8 mouse cellular contexts compared by ENCODE assay signal in the genomic region with DNA sequence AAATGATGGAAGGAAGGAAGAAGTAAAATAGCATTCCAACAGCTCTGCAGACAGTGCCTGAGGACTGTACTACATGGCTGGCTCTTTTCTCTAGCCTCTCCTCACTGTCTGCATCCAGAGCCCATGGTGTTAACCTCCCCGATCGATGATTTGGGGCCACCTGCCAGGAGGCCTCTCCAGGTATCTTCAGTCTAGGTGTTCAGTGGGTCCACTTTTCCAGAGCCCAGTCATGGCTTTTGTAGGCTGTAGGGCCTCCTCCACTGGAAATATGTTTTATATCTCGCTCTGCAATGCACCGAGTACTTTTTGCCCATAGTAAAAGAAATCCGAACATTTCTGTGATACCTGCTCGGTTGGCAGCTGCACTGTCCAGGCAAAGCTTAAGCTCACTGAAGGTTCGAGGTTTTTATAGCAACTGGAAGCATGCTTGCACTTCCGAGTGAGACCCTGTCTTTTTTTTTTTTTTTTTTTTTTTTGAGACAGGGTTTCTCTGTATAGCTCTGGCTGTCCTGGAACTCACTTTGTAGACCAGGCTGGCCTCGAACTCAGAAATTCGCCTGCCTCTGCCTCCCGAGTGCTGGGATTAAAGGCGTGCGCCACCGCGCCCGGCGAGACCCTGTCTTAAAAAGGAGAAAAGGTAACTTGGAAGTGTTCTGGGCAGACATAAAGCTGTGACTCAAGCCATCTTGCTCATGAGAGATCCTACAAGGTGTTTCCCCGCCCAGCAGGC. TPM values are rescaled to one million over a fixed set of nuclear protein-coding genes. Genes with fewer than 3 reads are reported as not detected.
DNase-seq lines count a peak whose midpoint lies in the region; ATAC-seq and TF ChIP-seq lines count a peak whose summit lies in the region.

No protein-coding gene starts in this region.

- H3K27ac ChIP-seq in heart, adult 2 months: no peak overlapping the region
- H3K27ac ChIP-seq in hindbrain, embryonic 11.5 days (ENCODE audit: low read depth, low read length): no peak overlapping the region
- H3K27ac ChIP-seq in liver, embryonic 16.5 days (ENCODE audit: low read length): no peak overlapping the region

- H3K27me3 ChIP-seq in heart, adult 2 months (ENCODE audit: control insufficient read depth, insufficient read depth, low read length): no peaks in the 10 kb centered on the region
- peaks cover 14% of the 10 kb centered on the region for H3K27me3 ChIP-seq in G1E (ENCODE audit: insufficient read depth, low read length)
- no peaks in the 10 kb centered on the region for H3K27me3 ChIP-seq in hindbrain, embryonic 11.5 days (ENCODE audit: control insufficient read depth, insufficient read depth, low read length)
- no peaks in the 10 kb centered on the region for H3K27me3 ChIP-seq in liver, embryonic 16.5 days (ENCODE audit: control insufficient read depth, insufficient read depth, low read depth, low read length)

- no peak for DNase-seq in heart, adult 2 months
- no peak for DNase-seq in heart, adult 18-20 months
- DNase-seq in G1E (ENCODE audit: low spot score): no peak
- DNase-seq in hindbrain, embryonic 11.5 days (ENCODE audit: low spot score): no peak
- DNase-seq in cerebellum, adult 9-10 months: no peak
- DNase-seq in layer of hippocampus, adult 9-11 months: no peak
- DNase-seq in adrenal gland, adult 8-10 months: no peak

- no peak for TF ChIP-seq EP300 in heart, adult 2 months (IDR thresholded peaks at IDR 0.05; ENCODE audit: insufficient read depth, low read depth, low read length)

- H3K4me1 ChIP-seq in heart, adult 2 months (ENCODE audit: control insufficient read depth, insufficient read depth, low read length): no peaks in the 10 kb centered on the region; the same call in 1 of the 2 replicates
- peaks cover 19% of the 10 kb centered on the region for H3K4me1 ChIP-seq in G1E (ENCODE audit: insufficient read depth, low read depth, low read length)
- H3K4me1 ChIP-seq in hindbrain, embryonic 11.5 days (replicated peaks; ENCODE audit: control insufficient read depth, insufficient read depth, low read length): peaks cover 3% of the 10 kb centered on the region; the same call in 1 of the 2 replicates
- H3K4me1 ChIP-seq in liver, embryonic 16.5 days (ENCODE audit: control insufficient read depth, low read depth, low read length): peaks cover 21% of the 10 kb centered on the region

- H3K36me3 ChIP-seq in heart, adult 2 months (ENCODE audit: control insufficient read depth, insufficient read depth, low read length): no peaks in the 10 kb centered on the region
- peaks cover 33% of the 10 kb centered on the region for H3K36me3 ChIP-seq in G1E (replicated peaks)
- H3K36me3 ChIP-seq in hindbrain, embryonic 11.5 days (ENCODE audit: control insufficient read depth, insufficient read depth, low read length): no peaks in the 10 kb centered on the region
- H3K36me3 ChIP-seq in liver, embryonic 16.5 days (ENCODE audit: control insufficient read depth, insufficient read depth): no peaks in the 10 kb centered on the region

- TF ChIP-seq POLR2A in heart, adult 2 months (IDR thresholded peaks at IDR 0.05; ENCODE audit: insufficient read depth, low read depth, low read length): no peak

- TF ChIP-seq CTCF in heart, adult 2 months (IDR thresholded peaks at IDR 0.05): no peak
- TF ChIP-seq CTCF in G1E (IDR thresholded peaks at IDR 0.05; ENCODE audit: low read depth, low read length): no peak

- no peak overlapping the region for H3K4me2 ChIP-seq in hindbrain, embryonic 11.5 days (replicated peaks; ENCODE audit: low read depth, low read length)
- H3K4me2 ChIP-seq in liver, embryonic 16.5 days (ENCODE audit: low read depth, low read length): peak overlapping the region; percentile 40

- intact Hi-C loops in heart, adult 2 months (cut with DNase I): loop anchor here (2.0 to 10.0 kb wide), 5 partner anchors 24 to 260 kb away; partner anchors contain the start of genes Ctsz and Prelid3b

- no peak overlapping the region for H3K9ac ChIP-seq in heart, adult 2 months (ENCODE audit: low read depth, low read length)
- no peak overlapping the region for H3K9ac ChIP-seq in hindbrain, embryonic 11.5 days (ENCODE audit: low read depth, low read length)
- peak overlapping the region; percentile 20; the same call in 1 of the 2 replicates for H3K9ac ChIP-seq in liver, embryonic 16.5 days (ENCODE audit: low read depth, low read length)

- H3K4me3 ChIP-seq in heart, adult 2 months: peak overlapping the region; percentile 96; the same call in 1 of the 2 replicates
- peak overlapping the region; percentile 97; the same call in 1 of the 2 replicates for H3K4me3 ChIP-seq in G1E (ENCODE audit: low read depth, low read length)
- H3K4me3 ChIP-seq in hindbrain, embryonic 11.5 days (ENCODE audit: low read depth, low read length): peak overlapping the region; percentile 93
- peak overlapping the region; percentile 96 for H3K4me3 ChIP-seq in liver, embryonic 16.5 days (ENCODE audit: low read depth, low read length)

- WGBS in heart, adult 2 months: 50% methylated on average over 18 of the region's 18 CpGs
- WGBS in hindbrain, embryonic 11.5 days: 46% methylated on average over 16 of the region's 18 CpGs
- 34% methylated on average over 18 of the region's 18 CpGs for WGBS in liver, embryonic 16.5 days (ENCODE audit: insufficient replicate concordance)

- ATAC-seq in G1E (ENCODE audit: extremely low read depth, insufficient number of reproducible peaks, low FRiP score, poor library complexity, severe bottlenecking): no peak
- no peak for ATAC-seq in hindbrain, embryonic 11.5 days (ENCODE audit: low FRiP score)
- ATAC-seq in liver, embryonic 16.5 days (ENCODE audit: low read depth): no peak

- H3K79me2 ChIP-seq in heart, adult 2 months (replicated peaks; ENCODE audit: control insufficient read depth, insufficient read depth, low read length): peaks cover 3% of the 10 kb centered on the region; the same call in 1 of the 2 replicates

- no peaks in the 10 kb centered on the region for H3K9me3 ChIP-seq in G1E (replicated peaks)
- H3K9me3 ChIP-seq in hindbrain, embryonic 11.5 days (ENCODE audit: control insufficient read depth, low read length): no peaks in the 10 kb centered on the region
- no peaks in the 10 kb centered on the region for H3K9me3 ChIP-seq in liver, embryonic 16.5 days (replicated peaks; ENCODE audit: control insufficient read depth, low read length)

RNA-seq across cellular contexts. Expression of gene Nelfcd, which starts 0.4 kb away (rescaled TPM):
- 10 to 100 TPM; 26.5 to 30.3 TPM for total RNA-seq in heart, adult 2 months (2021)
- 38.1 and 47.5 TPM in 2 replicates for polyA plus RNA-seq in heart, adult 2 months (2012; rRNA removed)
- 10 to 100 TPM; 27.9 to 29.7 TPM for total RNA-seq in heart, adult 18-20 months (2021)
- total RNA-seq in G1E (2014; fragmentation: Nextera tagmentation) (29.6 and 44.9 TPM in 2 replicates), G1E (2017) (43.6 and 47.4 TPM in 2 replicates)
- 45.0 and 51.7 TPM in 2 replicates for polyA plus RNA-seq in G1E (2012)
- polyA plus RNA-seq in hindbrain, embryonic 11.5 days (2014; fragmentation: Nextera tagmentation; extraction: Ambion mirVana): 158 and 163 TPM in 2 replicates
- 68.7 and 69.4 TPM in 2 replicates for polyA plus RNA-seq in liver, embryonic 16.5 days (2015; fragmentation: Nextera tagmentation; extraction: Ambion mirVana)
- total RNA-seq in adrenal gland, adult 8-10 months (2022): 10 to 100 TPM; 63.0 to 72.5 (median 65.3) TPM

RNA-seq across cellular contexts. Expression of gene Ctsz, which starts 23.7 kb away (rescaled TPM):
- total RNA-seq in heart, adult 2 months (2021): 10 to 100 TPM; 31.1 to 34.4 TPM
- polyA plus RNA-seq in heart, adult 2 months (2012; rRNA removed): 49.5 and 59.5 TPM in 2 replicates
- total RNA-seq in heart, adult 18-20 months (2021): 10 to 100 TPM; 30.0 to 40.1 TPM
- total RNA-seq in G1E (2014; fragmentation: Nextera tagmentation) (13.5 and 24.8 TPM in 2 replicates), G1E (2017) (27.1 and 32.5 TPM in 2 replicates)
- 21.4 and 22.1 TPM in 2 replicates for polyA plus RNA-seq in G1E (2012)
- polyA plus RNA-seq in hindbrain, embryonic 11.5 days (2014; fragmentation: Nextera tagmentation; extraction: Ambion mirVana): 90.2 and 93.7 TPM in 2 replicates
- polyA plus RNA-seq in liver, embryonic 16.5 days (2015; fragmentation: Nextera tagmentation; extraction: Ambion mirVana): 125 and 128 TPM in 2 replicates
- 100 to 1,000 TPM; 162 to 226 (median 178) TPM for total RNA-seq in adrenal gland, adult 8-10 months (2022)

RNA-seq across cellular contexts. Expression of gene Tubb1, which starts 35.3 kb away (rescaled TPM):
- 10 to 100 TPM in 1 of 2 experiments, 1 to 10 TPM in 1; 4.1 to 21.4 TPM for total RNA-seq in heart, adult 2 months (2021)
- 6.8 and 9.7 TPM in 2 replicates for polyA plus RNA-seq in heart, adult 2 months (2012; rRNA removed)
- 1 to 10 TPM; 3.5 to 4.5 TPM for total RNA-seq in heart, adult 18-20 months (2021)
- not detected in 2 replicates for total RNA-seq in G1E (2014; fragmentation: Nextera tagmentation)
- 0.05 and 0.12 TPM in 2 replicates for total RNA-seq in G1E (2017)
- polyA plus RNA-seq in G1E (2012): not detected in 2 replicates
- polyA plus RNA-seq in hindbrain, embryonic 11.5 days (2014; fragmentation: Nextera tagmentation; extraction: Ambion mirVana): 5.3 and 5.7 TPM in 2 replicates
- 22.0 and 23.5 TPM in 2 replicates for polyA plus RNA-seq in liver, embryonic 16.5 days (2015; fragmentation: Nextera tagmentation; extraction: Ambion mirVana)
- 1 to 10 TPM in 1 of 4 experiments, under 1 TPM in 3; 0.28 to 1.1 (median 0.76) TPM for total RNA-seq in adrenal gland, adult 8-10 months (2022)

RNA-seq across cellular contexts. Expression of gene Atp5e, which starts 48.7 kb away (rescaled TPM):
- total RNA-seq in heart, adult 2 months (2021): 1,000 to 10,000 TPM; 1,426 to 1,687 TPM
- 969 and 1,190 TPM in 2 replicates for polyA plus RNA-seq in heart, adult 2 months (2012; rRNA removed)
- total RNA-seq in heart, adult 18-20 months (2021): 1,000 to 10,000 TPM; 1,683 to 1,862 TPM
- total RNA-seq in G1E (2014; fragmentation: Nextera tagmentation) (21.2 and 28.5 TPM in 2 replicates), G1E (2017) (38.8 and 43.7 TPM in 2 replicates)
- 2.6 and 3.1 TPM in 2 replicates for polyA plus RNA-seq in G1E (2012)
- 686 and 740 TPM in 2 replicates for polyA plus RNA-seq in hindbrain, embryonic 11.5 days (2014; fragmentation: Nextera tagmentation; extraction: Ambion mirVana)
- polyA plus RNA-seq in liver, embryonic 16.5 days (2015; fragmentation: Nextera tagmentation; extraction: Ambion mirVana): 366 and 385 TPM in 2 replicates
- total RNA-seq in adrenal gland, adult 8-10 months (2022): 100 to 1,000 TPM; 372 to 569 (median 481) TPM

RNA-seq across cellular contexts. Expression of gene Prelid3b, which starts 57.7 kb away (rescaled TPM):
- 10 to 100 TPM; 53.1 to 57.8 TPM for total RNA-seq in heart, adult 2 months (2021)
- polyA plus RNA-seq in heart, adult 2 months (2012; rRNA removed): 58.8 and 87.6 TPM in 2 replicates
- 10 to 100 TPM; 55.5 to 60.0 TPM for total RNA-seq in heart, adult 18-20 months (2021)
- 88.7 and 90.7 TPM in 2 replicates for total RNA-seq in G1E (2014; fragmentation: Nextera tagmentation)
- total RNA-seq in G1E (2017): 154 and 165 TPM in 2 replicates
- polyA plus RNA-seq in G1E (2012): 32.0 and 57.8 TPM in 2 replicates
- 130 and 141 TPM in 2 replicates for polyA plus RNA-seq in hindbrain, embryonic 11.5 days (2014; fragmentation: Nextera tagmentation; extraction: Ambion mirVana)
- 64.2 and 74.4 TPM in 2 replicates for polyA plus RNA-seq in liver, embryonic 16.5 days (2015; fragmentation: Nextera tagmentation; extraction: Ambion mirVana)
- 100 to 1,000 TPM in 2 of 4 experiments, 10 to 100 TPM in 2; 86.1 to 126 (median 107) TPM for total RNA-seq in adrenal gland, adult 8-10 months (2022)
